7 mouse cellular contexts compared by ENCODE assay signal in the genomic region with DNA sequence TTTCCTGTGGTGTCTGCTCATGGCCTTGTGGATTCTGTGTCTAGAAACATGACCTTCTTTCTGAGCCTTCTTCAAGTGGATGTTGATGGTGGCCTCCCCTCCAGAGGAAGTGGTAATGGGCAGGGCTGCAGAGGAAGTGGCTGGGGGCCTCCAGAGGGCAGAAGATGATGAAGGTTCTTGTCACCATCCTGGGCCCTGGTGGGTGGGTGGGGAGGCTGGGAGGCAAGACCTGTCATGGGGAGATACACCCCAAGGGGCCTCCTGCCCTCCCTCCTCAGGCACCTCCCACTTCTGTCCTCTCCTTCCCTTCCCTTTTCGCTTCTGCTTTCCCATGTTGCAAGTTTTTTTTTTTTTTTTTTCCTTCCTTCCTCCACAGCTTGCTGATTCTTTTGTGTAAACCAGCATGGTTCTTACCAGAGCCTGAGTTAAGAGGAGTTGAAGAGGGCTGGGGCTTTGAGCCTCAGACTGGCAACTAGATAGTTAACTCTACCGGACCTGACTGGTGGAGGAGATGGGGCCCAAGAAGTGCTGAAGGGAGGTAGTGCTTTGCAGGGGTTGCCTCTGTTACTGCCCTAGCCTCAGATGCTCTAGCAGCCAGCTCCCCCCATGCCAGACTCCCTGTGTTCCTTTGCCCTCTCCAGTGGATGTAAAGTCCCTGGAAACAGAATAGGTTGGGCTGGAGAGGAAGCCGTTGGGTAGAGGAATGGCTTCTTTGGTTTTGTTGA. TPM values are rescaled to one million over a fixed set of nuclear protein-coding genes. Genes with fewer than 3 reads are reported as not detected.
DNase-seq lines count a peak whose midpoint lies in the region; ATAC-seq and TF ChIP-seq lines count a peak whose summit lies in the region.

No protein-coding gene starts in this region.

- peak overlapping the region; percentile 31; the same call in 1 of the 2 replicates for H3K27ac ChIP-seq in lung, embryonic 15.5 days

- H3K9ac ChIP-seq in lung, embryonic 15.5 days, result no peak overlapping the region

- no peak for ATAC-seq in lung, embryonic 15.5 days (ENCODE audit: borderline replicate concordance, extremely low read depth, low FRiP score, low TSS enrichment)
- ATAC-seq in hematopoietic stem cell, adult 5-6 weeks (replicated peaks in 1 of 2; ENCODE audit: insufficient read depth in 1 of 2, low FRiP score in 2 of 2, low TSS enrichment in 1 of 2, low read depth in 1 of 2, poor library complexity in 2 of 2, severe bottlenecking in 2 of 2), result peak; percentile 92 to 96
- peak; percentile 75 for ATAC-seq in monocyte, adult 5-6 weeks (replicated peaks; ENCODE audit: insufficient number of reproducible peaks, low FRiP score, low TSS enrichment, poor library complexity, severe bottlenecking)

- TF ChIP-seq CTCF in lung, adult 2 months (IDR thresholded peaks at IDR 0.05; ENCODE audit: insufficient read depth, low read length), result no peak

- no peaks in the 10 kb centered on the region for H3K36me3 ChIP-seq in lung, embryonic 15.5 days

- H3K27me3 ChIP-seq in lung, embryonic 15.5 days, result no peaks in the 10 kb centered on the region

- peaks cover 56% of the 10 kb centered on the region for H3K4me1 ChIP-seq in lung, embryonic 15.5 days
- peaks cover 15% of the 10 kb centered on the region for H3K4me1 ChIP-seq in lung, adult 2 months (ENCODE audit: control insufficient read depth, insufficient read depth, low read length)

- H3K4me3 ChIP-seq in lung, embryonic 15.5 days, result no peak overlapping the region
- H3K4me3 ChIP-seq in lung, adult 2 months (replicated peaks; ENCODE audit: extremely low read depth, low read depth, low read length), result no peak overlapping the region

- DNase-seq in lung, adult 2 months, result no peak
- DNase-seq in left cerebral cortex, adult 18-20 months (ENCODE audit: low spot score in 2 of 2), result no peak
- no peak for DNase-seq in ovary, postnatal 14 days (ENCODE audit: low spot score)
- DNase-seq in ovary, postnatal 36 days (ENCODE audit: low spot score), result no peak

- 54% methylated on average over 2 of the region's 3 CpGs for WGBS in lung, embryonic 15.5 days
- WGBS in lung, adult 2 months, result 44% methylated on average over 3 of the region's 3 CpGs

- no peak for TF ChIP-seq POLR2A in lung, adult 2 months (IDR thresholded peaks at IDR 0.05; ENCODE audit: borderline replicate concordance, extremely low read depth, low read depth, low read length)

- no peaks in the 10 kb centered on the region for H3K9me3 ChIP-seq in lung, embryonic 15.5 days

- H3K4me2 ChIP-seq in lung, embryonic 15.5 days, result no peak overlapping the region

RNA-seq across cellular contexts. Expression of gene Stk10, which starts 9.7 kb away (rescaled TPM):
- 1.9 and 2.9 TPM in 2 replicates for polyA plus RNA-seq in lung, embryonic 15.5 days (2015; fragmentation: Nextera tagmentation; extraction: Ambion mirVana)
- 19.4 and 22.8 TPM in 2 replicates for polyA plus RNA-seq in lung, adult 2 months (2012; rRNA removed)
- 32.7 and 44.2 TPM in 2 replicates for total RNA-seq in hematopoietic stem cell, adult 5-6 weeks (2017)
- total RNA-seq in monocyte, adult 5-6 weeks (2017), result 432 to 527 TPM (median 505 TPM) in 3 replicates
- total RNA-seq in left cerebral cortex, adult 18-20 months (2021), result 1 to 10 TPM; 8.4 to 9.5 TPM

RNA-seq across cellular contexts. Expression of gene Efcab9, which starts 11.0 kb away (rescaled TPM):
- polyA plus RNA-seq in lung, embryonic 15.5 days (2015; fragmentation: Nextera tagmentation; extraction: Ambion mirVana), result 0.58 and 0.81 TPM in 2 replicates
- polyA plus RNA-seq in lung, adult 2 months (2012; rRNA removed), result not detected in 2 replicates
- total RNA-seq in hematopoietic stem cell, adult 5-6 weeks (2017), result not detected in 2 replicates
- 9.8 to 11.3 TPM (median 10.5 TPM) in 3 replicates for total RNA-seq in monocyte, adult 5-6 weeks (2017)
- total RNA-seq in left cerebral cortex, adult 18-20 months (2021), result 1 to 10 TPM in 1 of 2 experiments, not detected in 1; 1.4 TPM
